Mouse (Mus musculus) midbrain, embryonic 13.5 days (tissue): ENCODE data around the gene Fam172a. TPM values are rescaled to one million over a fixed set of nuclear protein-coding genes. Genes with fewer than 3 reads are reported as not detected.

Experiments used
- ATAC-seq: fragments of 200-750 bp; cut with Nextera tagmentation; 2 replicates; pipeline ENCODE4 v1.8.0; 2017; ENCODE audit warnings: mild to moderate bottlenecking, moderate TSS enrichment, moderate library complexity
- H3K27ac ChIP-seq: fragments of 300-500 bp; sonication (generic); 2 replicates; pipeline ENCODE4 v1.5.1; 2015; ENCODE audit warnings: inconsistent platforms, mild to moderate bottlenecking, moderate library complexity
- H3K27me3 ChIP-seq: fragments of 300-500 bp; sonication (generic); 2 replicates; pipeline ENCODE4 v1.6.1; 2015; ENCODE audit warnings: mild to moderate bottlenecking, inconsistent platforms
- H3K36me3 ChIP-seq: fragments of 300-500 bp; sonication (generic); 2 replicates; pipeline ENCODE4 v1.6.1; 2015; ENCODE audit warnings: mild to moderate bottlenecking, inconsistent platforms
- H3K4me1 ChIP-seq: fragments of 300-500 bp; sonication (generic); replicated peaks from 2 replicates; pipeline ENCODE4 v1.6.1; 2015; ENCODE audit warnings: inconsistent platforms
- H3K4me2 ChIP-seq: fragments of 300-500 bp; sonication (generic); replicated peaks from 2 replicates; pipeline ENCODE4 v1.6.1; 2015; ENCODE audit warnings: moderate library complexity, mild to moderate bottlenecking, inconsistent platforms
- H3K4me3 ChIP-seq: fragments of 300-500 bp; sonication (generic); replicated peaks from 2 replicates; pipeline ENCODE4 v1.5.1; 2015; ENCODE audit warnings: mild to moderate bottlenecking, inconsistent platforms
- H3K9ac ChIP-seq: fragments of 300-500 bp; sonication (generic); replicated peaks from 2 replicates; pipeline ENCODE4 v1.6.1; 2015; ENCODE audit warnings: mild to moderate bottlenecking, inconsistent platforms
- H3K9me3 ChIP-seq: fragments of 300-500 bp; sonication (generic); 2 replicates; pipeline ENCODE4 v1.6.1; 2016; ENCODE audit warnings: mild to moderate bottlenecking, inconsistent platforms
- WGBS: fragments of 180-500 bp; shearing (Covaris S2); methylation state at CpG from one replicate; pipeline ENCODE4 v1.1.7; 2015; 5-methylcytosine and 5-hydroxymethylcytosine counted together
- polyA plus RNA-seq: library from polyadenylated mRNA; unstranded; fragments of >200 nt; fragmentation: Nextera tagmentation; extraction: Ambion mirVana; gene quantifications from 2 replicates; pipeline ENCODE4 v1.2.1, GENCODE M21; 2015

Gene Fam172a
- polyA plus RNA-seq, 1 experiment from 2014 or later: 43.0 TPM

- no peaks in the 10 kb centered on the region for H3K27me3 ChIP-seq
- H3K9me3 ChIP-seq: no peaks in the 10 kb centered on the region
- no peak overlapping the region for H3K9ac ChIP-seq
- peaks cover 6% of the 10 kb centered on the region for H3K4me1 ChIP-seq
- H3K27ac ChIP-seq: no peak overlapping the region
- H3K36me3 ChIP-seq: no peaks in the 10 kb centered on the region
- 55% methylated on average over 4 of the region's 4 CpGs for WGBS
- no peak overlapping the region for H3K4me3 ChIP-seq
- ATAC-seq: no peak
- no peak overlapping the region for H3K4me2 ChIP-seq
These were observed 176.3 kb downstream of the Fam172a start for GRCm38 (mm10) chr13:77878120-77878519.

GRCm38 (mm10) chr13:77878545-77878944, 176.7 kb downstream of the Fam172a start:
- Histone ChIP-seq H3K4me2 (no peak overlapping the region), H3K4me3 (no peak overlapping the region), H3K27me3 (no peaks in the 10 kb centered on the region), H3K4me1 (peaks cover 6% of the 10 kb centered on the region), H3K27ac (no peak overlapping the region), H3K9ac (no peak overlapping the region), H3K36me3 (no peaks in the 10 kb centered on the region), H3K9me3 (no peaks in the 10 kb centered on the region)
- no peak for ATAC-seq
- 69% methylated on average over 3 of the region's 3 CpGs for WGBS

GRCm38 (mm10) chr13:77897619-77898018, 195.8 kb downstream of the Fam172a start:
- H3K4me2 ChIP-seq: no peak overlapping the region
- no peak for ATAC-seq
- 36% methylated on average over 2 of the region's 2 CpGs for WGBS
- H3K4me3 ChIP-seq: no peak overlapping the region
- H3K27me3 ChIP-seq: 0 out of 2 replicates have a peak, but pooled peaks cover 4% of the 10 kb centered on the region
- H3K27ac ChIP-seq: no peak overlapping the region
- no peak overlapping the region for H3K9ac ChIP-seq
- peaks cover 17% of the 10 kb centered on the region for H3K4me1 ChIP-seq
- H3K36me3 ChIP-seq: no peaks in the 10 kb centered on the region
- H3K9me3 ChIP-seq: no peaks in the 10 kb centered on the region

- ATAC-seq: no peak
- no peak overlapping the region for H3K4me2 ChIP-seq
- peaks cover 13% of the 10 kb centered on the region for H3K4me1 ChIP-seq
- 49% methylated on average over 6 of the region's 6 CpGs for WGBS
- 0 out of 2 replicates have a peak, but pooled peaks cover 4% of the 10 kb centered on the region for H3K27me3 ChIP-seq
- H3K36me3 ChIP-seq: no peaks in the 10 kb centered on the region
- no peak overlapping the region for H3K27ac ChIP-seq
- no peak overlapping the region for H3K4me3 ChIP-seq
- no peaks in the 10 kb centered on the region for H3K9me3 ChIP-seq
- H3K9ac ChIP-seq: no peak overlapping the region
These were observed 196.4 kb downstream of the Fam172a start for GRCm38 (mm10) chr13:77898066-77898796.

GRCm38 (mm10) chr13:77899725-77900124, 197.9 kb downstream of the Fam172a start:
- Histone ChIP-seq H3K9ac (no peak overlapping the region), H3K4me2 (no peak overlapping the region), H3K36me3 (no peaks in the 10 kb centered on the region), H3K27me3 (0 out of 2 replicates have a peak, but pooled peaks cover 4% of the 10 kb centered on the region), H3K4me3 (no peak overlapping the region), H3K9me3 (no peaks in the 10 kb centered on the region), H3K4me1 (0 out of 2 replicates have a peak, but pooled peaks cover 2% of the 10 kb centered on the region), H3K27ac (no peak overlapping the region)
- ATAC-seq: no peak
- 82% methylated on average over 1 of the region's 1 CpGs for WGBS

- no peak overlapping the region for H3K27ac ChIP-seq
- 0 out of 2 replicates have a peak, but pooled peaks cover 4% of the 10 kb centered on the region for H3K27me3 ChIP-seq
- no peak overlapping the region for H3K9ac ChIP-seq
- ATAC-seq: no peak
- no peak overlapping the region for H3K4me3 ChIP-seq
- no peaks in the 10 kb centered on the region for H3K9me3 ChIP-seq
- 0 out of 2 replicates have a peak, but pooled peaks cover 2% of the 10 kb centered on the region for H3K4me1 ChIP-seq
- H3K36me3 ChIP-seq: no peaks in the 10 kb centered on the region
- no peak overlapping the region for H3K4me2 ChIP-seq
These were observed 199.0 kb downstream of the Fam172a start for GRCm38 (mm10) chr13:77900843-77901242.

- WGBS: 88% methylated on average over 2 of the region's 2 CpGs
- Histone ChIP-seq H3K9me3 (no peaks in the 10 kb centered on the region), H3K4me1 (no peaks in the 10 kb centered on the region), H3K4me3 (no peak overlapping the region), H3K27me3 (no peaks in the 10 kb centered on the region), H3K4me2 (no peak overlapping the region), H3K27ac (no peak overlapping the region), H3K36me3 (no peaks in the 10 kb centered on the region), H3K9ac (no peak overlapping the region)
- ATAC-seq: no peak
These were observed 207.4 kb downstream of the Fam172a start for GRCm38 (mm10) chr13:77909184-77909583.

- no peaks in the 10 kb centered on the region for H3K27me3 ChIP-seq
- WGBS: 84% methylated on average over 2 of the region's 2 CpGs
- no peak overlapping the region for H3K4me2 ChIP-seq
- no peak for ATAC-seq
- H3K36me3 ChIP-seq: no peaks in the 10 kb centered on the region
- H3K27ac ChIP-seq: no peak overlapping the region
- H3K4me3 ChIP-seq: no peak overlapping the region
- H3K4me1 ChIP-seq: no peaks in the 10 kb centered on the region
- H3K9ac ChIP-seq: no peak overlapping the region
- H3K9me3 ChIP-seq: no peaks in the 10 kb centered on the region
These were observed 221.0 kb downstream of the Fam172a start for GRCm38 (mm10) chr13:77922834-77923233.

GRCm38 (mm10) chr13:77957611-77958010, 255.8 kb downstream of the Fam172a start:
- ATAC-seq: no peak
- no peak overlapping the region for H3K27ac ChIP-seq
- H3K4me3 ChIP-seq: no peak overlapping the region
- H3K27me3 ChIP-seq: no peaks in the 10 kb centered on the region
- peaks cover under 1% of the 10 kb centered on the region; the same call in 1 of the 2 replicates for H3K36me3 ChIP-seq
- H3K4me2 ChIP-seq: no peak overlapping the region
- 0% methylated on average over 1 of the region's 1 CpGs for WGBS
- H3K4me1 ChIP-seq: peaks cover 3% of the 10 kb centered on the region; the same call in 1 of the 2 replicates
- H3K9me3 ChIP-seq: no peaks in the 10 kb centered on the region
- H3K9ac ChIP-seq: no peak overlapping the region

GRCm38 (mm10) chr13:77959493-77960272, 257.9 kb downstream of the Fam172a start:
- Histone ChIP-seq H3K4me3 (no peak overlapping the region), H3K4me2 (no peak overlapping the region), H3K9ac (no peak overlapping the region), H3K27ac (no peak overlapping the region), H3K27me3 (no peaks in the 10 kb centered on the region), H3K36me3 (no peaks in the 10 kb centered on the region), H3K4me1 (peaks cover 3% of the 10 kb centered on the region; the same call in 1 of the 2 replicates), H3K9me3 (no peaks in the 10 kb centered on the region)
- peak; percentile 87; the same call in 1 of the 2 replicates for ATAC-seq
- WGBS: 41% methylated on average over 4 of the region's 4 CpGs

GRCm38 (mm10) chr13:77976248-77976647, 274.4 kb downstream of the Fam172a start:
- no peak overlapping the region for H3K4me2 ChIP-seq
- no peak for ATAC-seq
- 79% methylated on average over 3 of the region's 3 CpGs for WGBS

GRCm38 (mm10) chr13:77977121-77977520, 275.3 kb downstream of the Fam172a start:
- Histone ChIP-seq H3K4me1 (0 out of 2 replicates have a peak, but pooled peaks cover 4% of the 10 kb centered on the region), H3K36me3 (no peaks in the 10 kb centered on the region), H3K27me3 (no peaks in the 10 kb centered on the region), H3K9ac (no peak overlapping the region), H3K27ac (no peak overlapping the region), H3K4me3 (no peak overlapping the region), H3K9me3 (no peaks in the 10 kb centered on the region), H3K4me2 (no peak overlapping the region)
- ATAC-seq: peak; percentile 78; the same call in 1 of the 2 replicates
- 51% methylated on average over 1 of the region's 1 CpGs for WGBS

More at GRCm38 (mm10) chr13:77976248-77976647, 274.4 kb downstream of the Fam172a start:
- Histone ChIP-seq H3K36me3 (no peaks in the 10 kb centered on the region), H3K27ac (no peak overlapping the region), H3K9ac (no peak overlapping the region), H3K27me3 (no peaks in the 10 kb centered on the region), H3K9me3 (no peaks in the 10 kb centered on the region), H3K4me1 (0 out of 2 replicates have a peak, but pooled peaks cover 2% of the 10 kb centered on the region), H3K4me3 (no peak overlapping the region)
